Mouse (Mus musculus) kidney, embryonic 16.5 days (tissue): ENCODE data around the gene Ddx25. TPM values are rescaled to one million over a fixed set of nuclear protein-coding genes. Genes with fewer than 3 reads are reported as not detected.

Experiments
- ATAC-seq: fragments of 200-750 bp; cut with Nextera tagmentation; 2 replicates; pipeline ENCODE4 v1.8.0; 2017; ENCODE audit warnings: moderate TSS enrichment; ENCODE audit not compliant: low FRiP score, low TSS enrichment
- H3K27ac ChIP-seq: fragments of 300-500 bp; sonication (generic); 2 replicates; pipeline ENCODE4 v1.5.1; 2014; ENCODE audit warnings: low read length
- H3K27me3 ChIP-seq: fragments of 300-500 bp; sonication (generic); 2 replicates; pipeline ENCODE4 v1.6.1; 2014; ENCODE audit warnings: low read length, control low read depth, mixed read lengths; ENCODE audit not compliant: insufficient read depth
- H3K36me3 ChIP-seq: fragments of 300-500 bp; sonication (generic); 2 replicates; pipeline ENCODE4 v1.6.1; 2014; ENCODE audit warnings: low read length, control low read depth, mixed read lengths; ENCODE audit not compliant: insufficient read depth
- H3K4me1 ChIP-seq: fragments of 300-500 bp; sonication (generic); 2 replicates; pipeline ENCODE4 v1.6.1; 2014; ENCODE audit warnings: low read length, control low read depth, mixed read lengths; ENCODE audit not compliant: insufficient read depth
- H3K4me2 ChIP-seq: fragments of 300-500 bp; sonication (generic); replicated peaks from 2 replicates; pipeline ENCODE4 v1.6.1; 2014; ENCODE audit warnings: low read depth, low read length
- H3K4me3 ChIP-seq: fragments of 300-500 bp; sonication (generic); 2 replicates; pipeline ENCODE4 v1.5.1; 2014; ENCODE audit warnings: mild to moderate bottlenecking, low read length
- H3K9ac ChIP-seq: fragments of 300-500 bp; sonication (generic); replicated peaks from 2 replicates; pipeline ENCODE4 v1.6.1; 2014; ENCODE audit warnings: low read length
- H3K9me3 ChIP-seq: fragments of 300-500 bp; sonication (generic); 2 replicates; pipeline ENCODE4 v1.6.1; 2016; ENCODE audit warnings: low read length, control low read depth
- WGBS: fragments of 180-500 bp; shearing (Covaris S2); extraction: QIAGEN DNeasy Blood & Tissue Kit; methylation state at CpG from one replicate; pipeline ENCODE4 v1.1.7; 2014; 5-methylcytosine and 5-hydroxymethylcytosine counted together
- polyA plus RNA-seq: library from polyadenylated mRNA; unstranded; fragments of >200 nt; fragmentation: Nextera tagmentation; extraction: Ambion mirVana; gene quantifications from 2 replicates; pipeline ENCODE4 v1.2.1, GENCODE M21; 2015

Ddx25 gene
- polyA plus RNA-seq, result 2.3 TPM in 2 replicates

DNA sequence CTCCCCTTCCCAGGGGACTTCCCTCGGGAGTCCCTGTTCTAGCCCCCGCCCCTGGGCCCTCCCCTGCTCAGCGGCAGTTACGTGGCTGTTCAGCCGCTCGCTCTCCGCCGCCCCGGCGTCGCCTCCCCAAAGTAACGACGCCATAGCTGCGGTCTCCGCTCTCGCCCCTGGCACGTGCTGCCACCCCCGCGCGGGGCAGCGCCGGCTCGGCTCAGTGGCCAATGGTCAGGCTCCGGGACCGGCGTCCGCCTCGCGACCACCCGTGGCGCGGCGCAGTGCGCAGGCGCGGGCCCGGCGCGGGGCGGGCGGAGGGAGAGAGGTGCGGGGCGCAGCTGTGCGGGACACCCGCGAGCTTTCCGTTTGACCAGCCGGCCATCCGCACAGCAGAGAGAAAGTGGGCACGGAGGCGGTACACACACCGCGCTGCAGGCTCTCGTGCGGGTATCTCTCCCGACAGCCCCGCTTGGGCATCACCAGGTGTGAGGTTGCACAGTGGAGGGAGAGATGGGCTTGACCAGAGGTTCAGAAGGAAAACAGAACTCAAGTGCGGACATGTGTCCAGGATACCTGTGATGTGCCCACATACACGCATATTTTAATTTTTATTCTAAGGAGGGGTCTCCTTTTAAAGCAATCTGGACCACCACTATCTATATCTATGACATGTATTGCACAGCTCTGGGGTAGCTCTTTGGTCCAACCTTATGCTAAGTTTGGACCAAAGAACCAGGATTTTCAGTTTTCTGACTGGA is at the start of gene Ddx25, which contains the start of gene Pus3:
TSS of gene Ddx25 (minus strand) at position 272 of the 752 bp plus-strand sequence.
TSS of gene Pus3 (plus strand) at position 339 of the 752 bp plus-strand sequence.
- peak; percentile 77 for ATAC-seq
- Histone ChIP-seq H3K36me3 (peaks cover 10% of the 10 kb centered on the region; the same call in 1 of the 2 replicates), H3K27ac (peak within 1 kb of the TSS; percentile 82), H3K4me3 (peak within 1 kb of the TSS; percentile 93), H3K9ac (peak within 1 kb of the TSS; percentile 77), H3K4me2 (peak within 1 kb of the TSS; percentile 96), H3K9me3 (no peaks in the 10 kb centered on the region), H3K27me3 (no peaks in the 10 kb centered on the region), H3K4me1 (peaks cover 13% of the 10 kb centered on the region)
- WGBS, result 1% methylated on average over 55 of the region's 59 CpGs

DNA sequence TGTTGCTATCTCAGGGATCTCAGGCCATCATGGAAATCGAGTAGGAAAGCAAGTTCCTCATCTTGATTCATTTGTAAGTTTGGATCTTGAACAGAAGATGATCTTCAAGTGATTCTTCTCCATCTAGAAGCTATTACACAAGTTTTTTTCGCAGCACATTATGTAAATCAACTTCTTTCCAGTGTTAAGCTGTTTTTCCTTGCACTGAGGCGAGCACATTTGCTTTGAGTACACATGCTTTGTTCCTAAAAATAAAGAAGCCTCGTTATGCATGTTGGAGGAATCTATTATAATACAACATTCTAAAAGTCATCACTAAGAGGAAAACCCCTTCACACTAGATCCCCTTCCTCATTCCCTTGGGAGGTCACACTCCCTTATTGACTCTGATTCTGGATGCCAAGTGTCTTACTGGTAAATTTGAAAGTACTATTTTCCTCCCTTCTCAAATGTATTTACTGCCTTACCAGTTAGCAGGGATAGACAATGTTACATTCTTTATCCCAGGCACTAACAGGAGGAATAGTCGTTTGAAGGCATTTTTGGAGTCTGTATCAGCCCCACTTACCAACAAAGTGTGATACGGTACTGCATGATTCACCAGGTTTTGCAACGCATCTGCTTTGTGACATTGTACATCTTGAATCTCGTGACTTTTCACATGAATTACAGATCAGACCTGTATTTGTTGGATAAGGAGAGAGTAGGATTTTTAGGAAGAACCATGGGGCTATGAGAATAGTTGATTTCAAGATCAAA is 49.5 kb upstream of the Ddx25 start:
- H3K9ac ChIP-seq, result no peak overlapping the region
- H3K9me3 ChIP-seq, result no peaks in the 10 kb centered on the region
- WGBS, result 67% methylated on average over 8 of the region's 8 CpGs
- H3K36me3 ChIP-seq, result no peaks in the 10 kb centered on the region
- no peak overlapping the region for H3K27ac ChIP-seq
- H3K4me2 ChIP-seq, result no peak overlapping the region
- H3K27me3 ChIP-seq, result no peaks in the 10 kb centered on the region
- H3K4me3 ChIP-seq, result no peak overlapping the region
- H3K4me1 ChIP-seq, result no peaks in the 10 kb centered on the region
- ATAC-seq, result no peak

DNA sequence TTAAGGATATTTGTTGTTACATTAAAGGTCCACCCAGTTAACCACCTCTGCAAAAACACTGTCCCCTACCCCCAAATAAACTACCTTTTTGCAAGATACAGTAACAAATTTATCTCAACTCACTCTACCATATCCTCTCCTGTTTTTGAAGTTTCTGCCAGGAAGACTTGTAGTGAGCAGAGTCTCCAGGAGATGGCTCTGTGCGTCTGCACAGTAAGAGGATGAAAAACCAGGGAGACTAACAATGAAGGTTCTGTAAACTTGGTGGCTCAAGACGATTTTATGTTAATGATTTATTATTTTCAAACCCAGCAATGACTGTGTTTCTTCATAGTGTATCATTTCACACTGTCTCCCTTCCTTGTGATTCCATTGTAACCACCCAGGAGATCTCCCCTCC is 34.6 kb upstream of the Ddx25 start:
- Histone ChIP-seq H3K27ac (no peak overlapping the region), H3K4me1 (no peaks in the 10 kb centered on the region), H3K4me2 (no peak overlapping the region), H3K36me3 (no peaks in the 10 kb centered on the region), H3K9me3 (peaks cover 4% of the 10 kb centered on the region; the same call in 1 of the 2 replicates), H3K27me3 (no peaks in the 10 kb centered on the region), H3K9ac (no peak overlapping the region), H3K4me3 (no peak overlapping the region)
- peak; percentile 74; the same call in 1 of the 2 replicates for ATAC-seq
- 6% methylated on average over 2 of the region's 2 CpGs for WGBS

DNA sequence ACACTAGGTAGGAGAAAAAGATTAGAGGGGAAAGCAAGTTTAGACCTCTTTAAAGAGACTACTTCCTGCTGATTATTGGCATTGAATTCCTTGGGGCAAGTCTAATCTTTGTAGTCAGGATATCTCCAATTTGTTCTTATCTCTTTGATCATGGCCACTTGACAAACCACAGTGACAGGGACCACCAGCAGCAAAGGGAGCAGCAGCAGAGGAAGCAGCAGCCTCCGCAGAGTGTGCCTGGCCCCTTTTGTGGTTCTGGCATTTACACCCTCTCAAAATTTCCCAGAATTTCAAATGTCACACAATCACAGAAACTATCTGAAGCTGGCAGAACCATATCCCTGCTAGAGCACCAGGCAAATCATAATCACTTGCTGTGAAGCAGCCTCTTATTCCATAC is 29.3 kb upstream of the Ddx25 start:
- no peaks in the 10 kb centered on the region for H3K4me1 ChIP-seq
- H3K27me3 ChIP-seq, result no peaks in the 10 kb centered on the region
- H3K4me2 ChIP-seq, result no peak overlapping the region
- H3K36me3 ChIP-seq, result no peaks in the 10 kb centered on the region
- 69% methylated on average over 1 of the region's 1 CpGs for WGBS
- no peak overlapping the region for H3K9ac ChIP-seq
- ATAC-seq, result no peak
- no peak overlapping the region for H3K4me3 ChIP-seq
- no peak overlapping the region for H3K27ac ChIP-seq
- no peaks in the 10 kb centered on the region for H3K9me3 ChIP-seq

DNA sequence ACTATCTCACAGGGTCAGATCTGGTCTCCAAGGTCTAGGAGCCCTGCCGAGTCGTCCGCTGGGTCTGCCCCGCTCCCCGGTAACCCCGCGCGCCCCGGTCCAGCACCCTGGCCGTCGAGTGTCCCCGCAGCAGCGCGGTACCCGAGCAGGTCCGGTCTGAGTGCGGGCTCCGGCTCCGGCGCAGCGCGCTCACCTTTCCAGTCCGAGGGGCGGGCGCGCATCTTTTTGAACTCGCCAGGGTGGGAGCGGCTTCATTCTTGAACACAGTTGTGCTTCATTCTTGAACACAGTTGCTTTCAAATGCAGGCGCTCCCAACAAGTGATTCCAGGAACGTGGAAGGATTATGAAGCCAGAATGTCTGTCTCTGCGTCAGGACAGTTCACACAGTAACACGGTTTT is 16.1 kb upstream of the Ddx25 start:
- ATAC-seq, result no peak

DNA sequence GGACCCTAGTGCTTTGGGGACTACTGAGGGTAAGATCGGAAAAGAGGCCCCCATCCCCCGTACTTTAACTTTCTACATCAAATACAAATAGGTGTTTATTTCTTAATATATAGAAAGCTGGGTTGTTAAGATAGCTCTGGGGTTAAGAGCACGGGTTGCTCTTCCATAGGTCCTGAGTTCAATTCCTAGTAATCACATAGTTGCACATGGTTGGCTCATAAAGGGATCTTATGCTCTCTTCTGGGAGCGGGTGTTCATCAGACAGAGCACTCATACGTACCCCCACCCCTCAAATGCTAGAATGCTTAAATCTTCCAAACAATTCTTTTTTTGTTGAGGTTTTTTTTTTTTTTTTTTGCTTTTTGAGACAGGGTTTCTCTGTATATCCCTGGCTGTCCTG is 12.3 kb upstream of the Ddx25 start:
- H3K4me2 ChIP-seq, result peak overlapping the region; percentile 92
- peak overlapping the region; percentile 62 for H3K9ac ChIP-seq
- peaks cover 17% of the 10 kb centered on the region for H3K4me1 ChIP-seq
- H3K27me3 ChIP-seq, result peaks cover 22% of the 10 kb centered on the region
- H3K9me3 ChIP-seq, result no peaks in the 10 kb centered on the region
- 14% methylated on average over 5 of the region's 5 CpGs for WGBS
- no peak for ATAC-seq
- peaks cover 19% of the 10 kb centered on the region for H3K36me3 ChIP-seq
- no peak overlapping the region for H3K27ac ChIP-seq
- peak overlapping the region; percentile 87 for H3K4me3 ChIP-seq

More for the DNA sequence above, 16.1 kb upstream of the Ddx25 start:
- Histone ChIP-seq H3K9me3 (no peaks in the 10 kb centered on the region), H3K4me3 (peak overlapping the region; percentile 33), H3K36me3 (no peaks in the 10 kb centered on the region), H3K27ac (no peak overlapping the region), H3K4me1 (peaks cover 5% of the 10 kb centered on the region), H3K4me2 (peak overlapping the region; percentile 54), H3K27me3 (peaks cover 22% of the 10 kb centered on the region), H3K9ac (0 out of 2 replicates have a peak overlapping the region, but pooled peaks have one; percentile 11)
- 4% methylated on average over 32 of the region's 32 CpGs for whole genome bisulfite sequencing

DNA sequence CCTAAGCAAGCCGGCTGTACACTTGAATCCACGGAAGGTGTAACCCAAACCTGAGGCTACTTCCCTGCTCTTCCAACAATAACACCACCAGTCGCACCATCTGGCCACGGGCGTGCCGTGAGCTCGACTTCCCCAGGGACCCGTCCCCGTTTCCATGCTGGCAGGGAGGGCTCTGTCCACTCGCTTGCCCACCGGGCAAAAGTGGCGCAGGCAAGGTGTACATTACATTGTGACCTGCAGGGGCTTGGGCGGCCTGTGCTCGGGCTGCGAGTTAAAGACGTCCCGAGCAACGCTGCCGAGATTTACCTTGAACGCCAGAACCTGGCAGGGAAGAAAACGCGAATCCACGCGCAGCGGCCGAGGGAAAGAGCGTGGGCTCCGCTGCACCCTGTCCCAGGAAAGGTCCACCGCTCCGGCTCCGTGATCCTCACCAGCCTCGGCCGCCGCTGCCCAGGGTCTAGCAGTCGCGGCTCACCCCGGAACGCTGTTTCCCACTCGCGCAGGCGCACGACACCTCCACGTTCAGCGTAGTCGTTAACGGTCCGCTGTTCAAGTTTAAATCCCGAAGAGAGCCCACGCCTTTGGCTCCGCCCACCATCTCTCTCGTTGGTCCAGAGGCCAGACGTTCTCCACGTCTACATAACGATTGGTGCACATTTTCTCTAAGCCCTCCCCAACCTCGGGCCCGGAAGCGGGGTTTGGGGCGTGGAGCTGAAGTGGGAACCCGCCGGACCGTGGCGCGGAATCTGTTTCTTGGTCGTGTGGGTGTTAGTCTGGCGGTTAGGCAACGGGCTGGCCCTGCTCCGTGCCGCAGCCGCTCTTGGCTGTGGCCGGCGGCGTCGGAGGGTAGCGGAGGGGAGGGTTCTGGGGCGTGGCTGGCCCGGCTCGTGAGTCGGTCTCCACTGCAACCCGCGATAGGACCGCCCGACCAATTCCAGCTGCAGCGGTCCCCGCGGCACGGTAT is 11.5 kb upstream of the Ddx25 start, which contains the start of the genes Pate2 and Hyls1:
TSS of gene Pate2 (plus strand) at position 714 of the 964 bp plus-strand sequence.
TSS of gene Hyls1 (minus strand) at position 828 of the 964 bp plus-strand sequence.
- peak within 1 kb of the TSS; percentile 87 for H3K4me3 ChIP-seq
- peak within 1 kb of the TSS; percentile 88 for H3K9ac ChIP-seq
- peak; percentile 98 for ATAC-seq
- under 1% methylated on average over 85 of the region's 86 CpGs for WGBS
- peaks cover 17% of the 10 kb centered on the region for H3K4me1 ChIP-seq
- peak within 1 kb of the TSS; percentile 75 for H3K27ac ChIP-seq
- peak within 1 kb of the TSS; percentile 92 for H3K4me2 ChIP-seq
- peaks cover 22% of the 10 kb centered on the region for H3K27me3 ChIP-seq
- H3K9me3 ChIP-seq, result no peaks in the 10 kb centered on the region
- H3K36me3 ChIP-seq, result peaks cover 28% of the 10 kb centered on the region

DNA sequence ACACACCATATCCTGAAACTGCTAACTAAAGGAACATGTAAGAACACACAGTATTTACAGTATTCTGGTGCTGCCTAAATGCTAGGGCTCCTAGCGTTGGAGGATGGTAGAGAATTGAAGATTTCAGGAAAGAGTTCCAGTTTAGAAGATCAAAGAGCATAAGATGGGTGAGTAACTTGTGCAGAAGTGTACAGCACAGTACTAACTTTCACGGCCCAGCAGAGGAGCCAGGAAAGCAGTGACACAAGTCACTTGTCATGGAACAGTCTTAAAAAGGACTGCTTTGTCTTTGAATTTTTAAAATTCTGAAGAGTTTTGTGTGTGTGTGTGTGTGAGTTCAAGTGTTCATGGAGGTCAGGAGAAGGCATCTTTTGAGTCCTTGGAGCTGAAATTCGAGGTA is 9.7 kb upstream of the Ddx25 start:
- Histone ChIP-seq H3K36me3 (peaks cover 31% of the 10 kb centered on the region), H3K4me2 (no peak overlapping the region), H3K4me3 (no peak overlapping the region), H3K27me3 (peaks cover 10% of the 10 kb centered on the region; the same call in 1 of the 2 replicates), H3K9ac (no peak overlapping the region), H3K27ac (no peak overlapping the region), H3K4me1 (peaks cover 12% of the 10 kb centered on the region), H3K9me3 (no peaks in the 10 kb centered on the region)
- ATAC-seq, result no peak
- WGBS, result 84% methylated on average over 3 of the region's 3 CpGs
